Mouse (Mus musculus) heart, embryonic 15.5 days (tissue): Measurements from ENCODE around the gene Ahnak2. TPM values are rescaled to one million over a fixed set of nuclear protein-coding genes. Genes with fewer than 3 reads are reported as not detected.

Source experiments
- ATAC-seq: fragments of 200-750 bp; cut with Nextera tagmentation; replicated peaks from 2 replicates; pipeline ENCODE4 v1.8.0; 2017; ENCODE audit warnings: low read depth, moderate TSS enrichment; ENCODE audit not compliant: insufficient number of reproducible peaks, insufficient read depth, low FRiP score
- H3K27ac ChIP-seq: fragments of 300-500 bp; sonication (generic); 2 replicates; pipeline ENCODE4 v1.5.1; 2015; ENCODE audit warnings: mild to moderate bottlenecking, inconsistent platforms
- H3K27me3 ChIP-seq: fragments of 300-500 bp; sonication (generic); 2 replicates; pipeline ENCODE4 v1.6.1; 2015; ENCODE audit warnings: inconsistent platforms
- H3K36me3 ChIP-seq: fragments of 300-500 bp; sonication (generic); 2 replicates; pipeline ENCODE4 v1.6.1; 2015; ENCODE audit warnings: mild to moderate bottlenecking, inconsistent platforms
- H3K4me1 ChIP-seq: fragments of 300-500 bp; sonication (generic); replicated peaks from 2 replicates; pipeline ENCODE4 v1.6.1; 2015; ENCODE audit warnings: inconsistent platforms
- H3K4me2 ChIP-seq: fragments of 300-500 bp; sonication (generic); 2 replicates; pipeline ENCODE4 v1.6.1; 2015; ENCODE audit warnings: inconsistent platforms, mild to moderate bottlenecking, moderate library complexity
- H3K4me3 ChIP-seq: fragments of 300-500 bp; sonication (generic); 2 replicates; pipeline ENCODE4 v1.5.1; 2015; ENCODE audit warnings: mild to moderate bottlenecking, inconsistent platforms
- H3K9ac ChIP-seq: fragments of 300-500 bp; sonication (generic); 2 replicates; pipeline ENCODE4 v1.6.1; 2015; ENCODE audit warnings: mild to moderate bottlenecking, inconsistent platforms
- H3K9me3 ChIP-seq: fragments of 300-500 bp; sonication (generic); replicated peaks from 2 replicates; pipeline ENCODE4 v1.6.1; 2016; ENCODE audit warnings: inconsistent platforms
- WGBS: fragments of 180-500 bp; shearing (Covaris S2); methylation state at CpG from one replicate; pipeline ENCODE4 v1.1.7; 2015; ENCODE audit warnings: mixed read lengths; 5-methylcytosine and 5-hydroxymethylcytosine counted together
- polyA plus RNA-seq: library from polyadenylated mRNA; unstranded; fragments of >200 nt; fragmentation: Nextera tagmentation; extraction: Ambion mirVana; gene quantifications from 2 replicates; pipeline ENCODE4 v1.2.1, GENCODE M21; 2015

Gene Ahnak2
- polyA plus RNA-seq, 1 experiment from 2014 or later: 2.1 TPM

DNA sequence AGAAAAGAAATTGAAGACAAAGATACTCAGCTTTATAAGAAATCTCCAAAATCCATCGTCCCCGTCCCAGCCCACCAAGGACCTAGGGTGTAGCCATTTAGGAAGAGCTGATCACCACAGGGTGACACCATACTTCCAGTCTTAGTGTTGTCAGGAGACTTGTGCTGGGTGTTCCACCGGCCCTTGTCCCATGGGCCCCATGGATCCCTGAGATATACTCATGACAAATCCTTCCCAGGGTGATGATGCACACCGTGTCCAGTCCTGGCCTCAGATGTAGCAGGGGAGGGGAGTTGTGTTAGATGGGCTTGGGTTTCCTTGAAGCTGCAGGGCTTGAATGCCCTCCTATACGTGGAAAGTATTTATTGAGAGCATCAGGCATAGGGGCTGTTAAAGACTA is 44.6 kb downstream of the Ahnak2 start:
- H3K9me3 ChIP-seq: no peaks in the 10 kb centered on the region
- no peak for ATAC-seq
- no peak overlapping the region for H3K9ac ChIP-seq
- 82% methylated on average over 5 of the region's 5 CpGs for WGBS
- H3K36me3 ChIP-seq: no peaks in the 10 kb centered on the region
- no peaks in the 10 kb centered on the region for H3K4me1 ChIP-seq
- no peak overlapping the region for H3K4me2 ChIP-seq
- no peak overlapping the region for H3K4me3 ChIP-seq
- H3K27me3 ChIP-seq: no peaks in the 10 kb centered on the region
- H3K27ac ChIP-seq: no peak overlapping the region

DNA sequence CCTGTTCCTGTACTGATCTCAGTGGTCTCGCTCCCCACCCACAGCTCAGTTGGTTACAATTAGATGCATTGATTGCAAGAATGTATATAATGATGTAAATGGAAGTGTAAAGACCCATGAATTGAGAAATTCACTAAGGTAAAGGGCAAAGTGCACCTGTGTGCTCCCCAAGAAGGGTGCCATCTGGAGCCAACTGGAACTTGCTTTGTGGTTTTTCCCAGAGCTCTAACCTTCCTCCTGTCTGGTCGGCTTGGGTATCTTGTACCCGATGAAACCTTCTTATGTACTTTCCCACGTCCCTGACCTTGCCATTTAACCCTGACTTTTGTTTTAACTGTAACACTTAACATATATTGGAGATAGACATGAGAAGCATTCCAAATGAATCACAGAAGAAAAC is 46.6 kb downstream of the Ahnak2 start:
- Histone ChIP-seq H3K36me3 (no peaks in the 10 kb centered on the region), H3K4me1 (no peaks in the 10 kb centered on the region), H3K9me3 (no peaks in the 10 kb centered on the region), H3K27ac (no peak overlapping the region), H3K27me3 (0 out of 2 replicates have a peak, but pooled peaks cover 5% of the 10 kb centered on the region), H3K4me3 (no peak overlapping the region), H3K4me2 (no peak overlapping the region), H3K9ac (no peak overlapping the region)
- no peak for ATAC-seq
- WGBS: 64% methylated on average over 4 of the region's 4 CpGs

DNA sequence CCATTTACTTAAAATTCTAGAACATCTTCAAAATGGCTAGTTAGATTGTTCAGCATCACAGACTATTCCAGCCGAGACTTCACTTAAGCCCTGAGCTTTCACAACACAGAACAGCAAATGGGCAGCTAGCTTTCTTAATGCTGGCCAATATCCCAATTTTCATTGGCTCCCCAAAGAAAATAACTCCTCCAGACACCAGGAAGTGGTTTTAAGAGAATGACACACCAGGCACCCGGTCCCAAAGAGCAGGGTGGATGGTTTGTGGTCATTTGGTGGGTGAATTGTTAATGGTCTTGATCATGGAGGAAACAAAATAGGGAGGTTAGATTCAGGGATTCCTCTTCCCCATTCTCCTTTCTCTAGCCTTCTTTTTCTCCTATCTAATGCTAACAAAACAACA is 50.1 kb downstream of the Ahnak2 start:
- no peak overlapping the region for H3K4me2 ChIP-seq
- peaks cover 4% of the 10 kb centered on the region for H3K4me1 ChIP-seq
- H3K9me3 ChIP-seq: no peaks in the 10 kb centered on the region
- H3K9ac ChIP-seq: no peak overlapping the region
- no peak for ATAC-seq
- 50% methylated on average over 2 of the region's 2 CpGs for WGBS
- no peaks in the 10 kb centered on the region for H3K36me3 ChIP-seq
- 0 out of 2 replicates have a peak, but pooled peaks cover 6% of the 10 kb centered on the region for H3K27me3 ChIP-seq
- H3K4me3 ChIP-seq: no peak overlapping the region
- H3K27ac ChIP-seq: no peak overlapping the region

DNA sequence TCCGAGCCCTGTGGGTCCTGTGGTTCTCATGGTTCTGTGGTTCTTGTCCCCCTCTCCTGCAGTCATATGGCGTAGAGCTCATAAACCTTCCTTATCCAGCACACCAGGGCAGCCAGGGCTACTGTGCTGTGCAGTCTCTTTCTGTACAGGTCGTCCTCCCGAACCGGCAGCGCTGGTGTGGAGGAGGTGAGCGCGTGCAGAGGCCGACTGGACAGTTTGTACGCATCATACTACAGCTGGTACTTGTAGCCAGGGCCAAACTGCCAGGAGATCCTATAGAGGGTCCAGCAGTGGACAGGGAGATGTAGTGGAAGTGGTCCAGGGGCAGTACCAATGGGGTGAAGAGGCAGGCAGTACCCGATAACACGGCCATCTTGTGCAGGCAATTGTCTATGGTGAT is 51.5 kb downstream of the Ahnak2 start:
- H3K36me3 ChIP-seq: no peaks in the 10 kb centered on the region
- 82% methylated on average over 12 of the region's 12 CpGs for WGBS
- no peak overlapping the region for H3K4me2 ChIP-seq
- H3K4me3 ChIP-seq: no peak overlapping the region
- ATAC-seq: no peak
- 0 out of 2 replicates have a peak, but pooled peaks cover 6% of the 10 kb centered on the region for H3K27me3 ChIP-seq
- no peak overlapping the region for H3K27ac ChIP-seq
- H3K9me3 ChIP-seq: no peaks in the 10 kb centered on the region
- no peak overlapping the region for H3K9ac ChIP-seq
- H3K4me1 ChIP-seq: peaks cover 11% of the 10 kb centered on the region

DNA sequence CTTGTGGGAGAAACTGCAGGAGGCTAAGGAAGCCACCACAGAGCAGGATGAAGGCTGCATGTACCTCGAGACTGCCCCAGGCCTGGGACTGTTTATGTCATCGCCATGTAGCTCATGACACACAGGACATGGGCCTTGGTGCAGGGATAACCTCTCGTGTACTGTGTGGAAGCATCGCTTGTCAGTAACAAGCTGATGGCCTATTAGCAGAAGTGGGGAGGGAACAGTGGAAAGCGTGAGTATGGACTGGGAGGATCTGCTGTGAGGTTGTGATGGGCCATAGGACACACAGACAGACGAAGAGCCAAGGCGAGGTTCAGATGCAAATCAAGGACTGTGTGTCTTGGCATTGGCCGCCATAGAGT is 54.9 kb downstream of the Ahnak2 start:
- ATAC-seq: no peak
- peak overlapping the region; percentile 45; the same call in 1 of the 2 replicates for H3K4me2 ChIP-seq
- peaks cover 32% of the 10 kb centered on the region for H3K4me1 ChIP-seq
- no peaks in the 10 kb centered on the region for H3K9me3 ChIP-seq
- H3K36me3 ChIP-seq: peaks cover 5% of the 10 kb centered on the region; the same call in 1 of the 2 replicates
- 0 out of 2 replicates have a peak, but pooled peaks cover 6% of the 10 kb centered on the region for H3K27me3 ChIP-seq
- 74% methylated on average over 8 of the region's 8 CpGs for WGBS
- no peak overlapping the region for H3K9ac ChIP-seq
- H3K27ac ChIP-seq: peak overlapping the region; percentile 23
- H3K4me3 ChIP-seq: no peak overlapping the region

DNA sequence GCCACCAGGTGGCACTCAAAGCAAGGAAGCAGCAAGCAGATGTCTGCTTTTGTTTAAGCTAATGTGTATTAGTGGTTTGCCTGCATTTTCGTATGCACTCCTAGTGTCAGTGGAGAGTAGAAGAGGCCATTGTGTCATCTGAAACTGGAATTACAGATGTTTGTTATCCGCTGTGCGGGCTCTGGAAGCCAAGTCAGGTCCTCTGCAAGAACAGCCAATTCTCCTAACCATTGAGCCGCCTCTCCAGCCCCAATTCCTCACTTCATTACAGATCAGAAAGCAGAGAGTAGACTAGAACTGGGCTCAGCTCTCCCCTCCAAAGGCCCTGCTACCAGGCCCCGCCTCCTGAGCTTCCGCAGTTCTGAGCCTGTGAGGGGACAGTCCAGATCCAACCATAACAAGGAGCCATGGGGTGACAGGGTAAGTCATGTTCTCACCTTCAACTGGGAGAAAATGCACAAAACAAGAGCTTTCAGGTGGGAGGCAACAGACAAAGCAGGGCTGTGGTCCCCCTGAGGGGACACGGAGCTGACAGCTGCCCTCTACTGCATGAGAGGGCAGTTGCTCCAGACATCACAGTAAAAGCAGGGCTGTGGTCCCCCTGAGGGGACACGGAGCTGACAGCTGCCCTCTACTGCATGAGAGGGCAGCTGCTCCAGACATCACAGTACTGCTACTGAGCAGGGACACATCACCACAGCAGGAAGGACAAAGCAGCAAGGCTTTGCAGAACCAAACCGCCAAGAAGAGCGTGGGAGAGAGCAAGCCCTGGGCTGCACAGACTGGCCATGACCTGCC is 55.5 kb downstream of the Ahnak2 start:
- Histone ChIP-seq H3K27ac (peak overlapping the region; percentile 23), H3K9me3 (no peaks in the 10 kb centered on the region), H3K4me1 (peaks cover 34% of the 10 kb centered on the region), H3K4me2 (peak overlapping the region; percentile 45), H3K4me3 (no peak overlapping the region), H3K36me3 (peaks cover 5% of the 10 kb centered on the region; the same call in 1 of the 2 replicates), H3K27me3 (0 out of 2 replicates have a peak, but pooled peaks cover 6% of the 10 kb centered on the region), H3K9ac (no peak overlapping the region)
- WGBS: 19% methylated on average over 10 of the region's 10 CpGs
- no peak; the same call in 1 of the 2 replicates for ATAC-seq

DNA sequence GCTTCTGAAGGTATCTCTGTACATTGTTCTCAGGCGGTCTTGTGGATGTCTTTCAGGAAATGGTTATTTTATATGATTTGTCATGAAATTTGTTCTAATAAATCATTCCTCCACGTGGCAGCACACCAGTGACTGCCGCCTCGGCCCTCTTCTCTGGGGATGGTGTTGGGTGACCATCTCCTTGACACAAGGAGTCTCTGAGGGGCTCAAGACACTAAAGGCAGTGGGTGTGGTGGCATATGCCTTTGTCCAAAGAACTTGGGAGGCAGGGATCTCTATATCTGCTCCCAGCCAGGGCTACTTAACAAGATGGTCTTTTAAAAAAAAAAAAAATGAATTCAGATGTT is 56.0 kb downstream of the Ahnak2 start:
- Histone ChIP-seq H3K27ac (no peak overlapping the region), H3K9me3 (no peaks in the 10 kb centered on the region), H3K4me3 (no peak overlapping the region), H3K9ac (no peak overlapping the region), H3K4me2 (no peak overlapping the region), H3K36me3 (peaks cover 5% of the 10 kb centered on the region; the same call in 1 of the 2 replicates), H3K27me3 (0 out of 2 replicates have a peak, but pooled peaks cover 6% of the 10 kb centered on the region), H3K4me1 (peaks cover 34% of the 10 kb centered on the region)
- ATAC-seq: no peak
- WGBS: 75% methylated on average over 4 of the region's 4 CpGs

DNA sequence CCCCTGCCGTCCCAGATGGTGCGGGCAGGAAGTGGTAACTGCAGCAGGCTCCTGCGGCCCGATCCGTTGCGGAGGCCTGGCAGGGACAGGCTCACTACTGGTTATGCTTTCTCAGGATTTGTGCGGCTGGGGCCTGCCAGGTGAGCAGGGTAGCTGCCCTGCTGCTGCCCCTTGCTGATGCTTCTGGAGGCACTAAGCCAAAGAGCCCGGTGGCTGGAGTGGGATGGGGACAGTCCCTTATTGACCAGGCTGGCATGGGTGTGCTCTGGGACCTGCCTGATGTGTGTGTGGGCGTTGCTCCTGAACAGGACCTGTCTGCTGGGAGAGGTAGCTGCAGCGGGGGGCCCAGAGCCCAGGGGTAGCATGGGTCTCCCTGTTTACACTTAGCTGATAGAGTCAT is 56.7 kb downstream of the Ahnak2 start:
- Histone ChIP-seq H3K4me3 (no peak overlapping the region), H3K4me1 (peaks cover 34% of the 10 kb centered on the region), H3K9ac (no peak overlapping the region), H3K4me2 (no peak overlapping the region), H3K27ac (no peak overlapping the region), H3K9me3 (no peaks in the 10 kb centered on the region), H3K27me3 (no peaks in the 10 kb centered on the region), H3K36me3 (peaks cover 5% of the 10 kb centered on the region; the same call in 1 of the 2 replicates)
- ATAC-seq: no peak
- 85% methylated on average over 10 of the region's 10 CpGs for WGBS

DNA sequence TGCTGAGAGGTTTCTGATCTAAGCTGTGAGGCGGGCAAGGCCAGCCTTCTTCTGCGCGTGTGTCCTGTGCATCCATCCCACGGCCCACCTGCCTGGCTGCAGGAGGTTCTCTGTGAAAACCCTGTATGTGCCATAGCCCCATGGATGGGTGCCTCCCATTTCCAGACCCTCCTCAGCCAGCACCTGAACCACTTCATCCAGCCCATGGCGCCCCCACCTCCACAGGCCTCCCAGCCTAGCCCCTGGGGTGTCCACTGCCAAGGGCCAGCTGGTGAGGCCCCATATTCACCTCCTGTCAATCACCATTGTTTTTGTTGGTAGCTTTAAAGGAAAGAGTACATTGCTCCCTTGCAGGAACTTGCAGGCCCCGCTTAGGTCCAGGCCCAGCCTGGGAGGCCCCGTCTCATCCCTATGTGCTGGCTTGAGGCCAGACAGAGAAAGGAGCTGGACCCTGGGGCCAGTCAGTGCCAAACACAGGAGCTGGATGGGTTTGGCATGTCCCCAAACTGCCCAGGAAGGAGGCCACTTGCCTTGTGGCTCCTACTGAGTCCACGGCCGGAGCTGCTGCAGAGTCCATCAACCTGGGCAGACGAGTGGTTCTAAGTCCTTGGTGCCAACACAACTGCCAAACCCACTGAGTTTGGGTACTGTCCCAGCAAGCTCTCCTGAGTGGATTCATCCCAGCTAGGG is 57.4 kb downstream of the Ahnak2 start:
- no peak overlapping the region for H3K4me2 ChIP-seq
- H3K4me3 ChIP-seq: no peak overlapping the region
- 77% methylated on average over 10 of the region's 10 CpGs for WGBS
- peaks cover 34% of the 10 kb centered on the region for H3K4me1 ChIP-seq
- peaks cover 5% of the 10 kb centered on the region; the same call in 1 of the 2 replicates for H3K36me3 ChIP-seq
- H3K9me3 ChIP-seq: no peaks in the 10 kb centered on the region
- no peaks in the 10 kb centered on the region for H3K27me3 ChIP-seq
- H3K9ac ChIP-seq: peak overlapping the region; percentile 6; the same call in 1 of the 2 replicates
- H3K27ac ChIP-seq: no peak overlapping the region
- no peak for ATAC-seq

DNA sequence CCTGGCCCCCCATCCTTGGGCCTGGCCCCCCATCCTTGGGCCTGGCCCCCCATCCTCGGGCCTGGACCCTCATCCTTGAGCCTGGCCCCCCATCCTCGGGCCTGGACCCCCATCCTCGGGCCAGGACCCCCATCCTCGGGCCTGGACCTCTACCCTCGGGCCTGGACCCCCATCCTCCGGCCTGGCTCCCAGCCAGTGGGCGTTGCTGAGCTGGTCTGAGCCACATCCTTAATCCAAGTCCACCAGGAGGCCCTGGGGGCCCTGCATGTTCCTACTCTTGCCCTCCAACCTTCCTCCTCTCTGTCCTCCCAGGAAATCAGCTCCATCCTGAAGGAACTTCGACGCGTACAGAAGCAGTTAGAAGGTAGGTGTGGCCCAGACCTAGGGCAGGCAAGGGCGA is 58.2 kb downstream of the Ahnak2 start:
- ATAC-seq: no peak
- H3K9me3 ChIP-seq: no peaks in the 10 kb centered on the region
- no peaks in the 10 kb centered on the region for H3K27me3 ChIP-seq
- no peak overlapping the region for H3K27ac ChIP-seq
- 0 out of 2 replicates have a peak overlapping the region, but pooled peaks have one; percentile 0 for H3K9ac ChIP-seq
- no peak overlapping the region for H3K4me2 ChIP-seq
- 82% methylated on average over 11 of the region's 11 CpGs for WGBS
- peaks cover 34% of the 10 kb centered on the region for H3K4me1 ChIP-seq
- no peak overlapping the region for H3K4me3 ChIP-seq
- peaks cover 5% of the 10 kb centered on the region; the same call in 1 of the 2 replicates for H3K36me3 ChIP-seq

DNA sequence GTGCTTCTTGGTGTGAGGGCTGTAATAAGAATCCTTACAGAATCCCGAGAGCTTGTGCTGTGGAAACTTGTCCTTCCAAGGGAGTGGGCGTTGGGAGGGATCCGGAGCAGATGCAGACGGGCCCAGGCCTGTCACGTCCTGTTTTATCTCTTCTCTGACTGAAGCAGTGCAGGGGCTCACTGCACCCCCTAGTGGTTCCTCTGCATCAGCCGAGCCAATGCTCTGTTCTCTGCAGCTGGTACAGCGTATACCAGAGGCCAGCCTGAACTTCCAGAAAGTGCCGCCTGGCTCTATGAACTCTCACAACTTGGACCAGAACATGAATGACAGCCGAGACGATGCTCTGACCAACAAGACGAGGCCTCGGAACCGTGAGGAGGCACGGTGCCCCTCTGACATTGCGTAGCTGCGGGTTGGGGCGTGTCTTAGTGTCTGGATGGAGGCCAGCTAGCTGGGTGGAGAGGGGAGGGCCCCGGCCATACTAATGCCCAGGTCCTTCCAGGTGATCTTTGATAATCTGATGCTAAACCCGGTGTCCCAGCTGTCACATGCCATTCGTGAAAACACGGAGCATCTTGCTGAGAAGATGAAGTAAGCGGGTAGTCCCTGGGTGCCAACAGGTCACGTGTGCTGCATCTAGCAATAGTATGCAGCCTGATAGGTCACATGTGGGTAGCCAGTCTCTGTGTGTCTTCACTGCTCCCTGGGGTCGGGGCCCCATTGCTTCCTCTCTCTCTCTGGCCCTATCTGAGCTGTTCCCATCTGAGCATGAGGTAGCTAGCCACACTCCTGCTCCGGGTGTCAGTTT is 59.1 kb downstream of the Ahnak2 start:
- Histone ChIP-seq H3K27ac (peak overlapping the region; percentile 76), H3K9me3 (no peaks in the 10 kb centered on the region), H3K4me1 (peaks cover 32% of the 10 kb centered on the region), H3K4me2 (peak overlapping the region; percentile 38; the same call in 1 of the 2 replicates), H3K4me3 (no peak overlapping the region), H3K27me3 (no peaks in the 10 kb centered on the region), H3K9ac (0 out of 2 replicates have a peak overlapping the region, but pooled peaks have one; percentile 29), H3K36me3 (peaks cover 12% of the 10 kb centered on the region; the same call in 1 of the 2 replicates)
- 38% methylated on average over 25 of the region's 25 CpGs for WGBS
- peak; percentile 76 for ATAC-seq
